Mouse (Mus musculus): ENCODE measurements around the gene Olfr553. TPM values are rescaled to one million over a fixed set of nuclear protein-coding genes. Genes with fewer than 3 reads are reported as not detected.
"Not testable (repeated sequence)": the region's sequence is repeated elsewhere in the genome, so short reads cannot be mapped to it uniquely, and the experiment has no call there.

The Olfr553 gene
- not detected in 2 replicates for polyA plus RNA-seq (2016; fragmentation: Nextera tagmentation; extraction: Ambion mirVana)

GRCm38 (mm10) chr7:102618118-102618517, at the start of gene Olfr553:
Gene Olfr553, minus strand, starts transcription at chr7:102618218.
- Histone ChIP-seq H3K4me3 (replicated peaks) (no peak within 1 kb of the TSS), H3K27ac (no peak within 1 kb of the TSS), H3K4me2 (no peak within 1 kb of the TSS), H3K4me1 (no peaks in the 10 kb centered on the region), H3K9ac (no peak within 1 kb of the TSS), H3K9me3 (no peaks in the 10 kb centered on the region), H3K27me3 (no peaks in the 10 kb centered on the region), H3K36me3 (replicated peaks) (no peaks in the 10 kb centered on the region)
- ATAC-seq (ENCODE audit: low FRiP score) = no peak

- no peaks in the 10 kb centered on the region for H3K36me3 ChIP-seq (replicated peaks)
- no peak for ATAC-seq (ENCODE audit: low FRiP score)
- no peaks in the 10 kb centered on the region for H3K4me1 ChIP-seq
- no peak overlapping the region for H3K27ac ChIP-seq
- no peaks in the 10 kb centered on the region for H3K9me3 ChIP-seq
- WGBS = 43% methylated on average over 2 of the region's 2 CpGs
- H3K4me3 ChIP-seq (replicated peaks) = no peak overlapping the region
- no peak overlapping the region for H3K4me2 ChIP-seq
- H3K9ac ChIP-seq = no peak overlapping the region
- H3K27me3 ChIP-seq = no peaks in the 10 kb centered on the region
Measured at GRCm38 (mm10) chr7:102665378-102665777, 47.4 kb upstream of the Olfr553 start.

- no peak for ATAC-seq (ENCODE audit: low FRiP score)
- no peak within 1 kb of the TSS for H3K4me3 ChIP-seq (replicated peaks)
- H3K36me3 ChIP-seq (replicated peaks) = no peaks in the 10 kb centered on the region
- H3K9ac ChIP-seq = no peak within 1 kb of the TSS
- H3K4me1 ChIP-seq = no peaks in the 10 kb centered on the region
- H3K27ac ChIP-seq = no peak within 1 kb of the TSS
- no peak within 1 kb of the TSS for H3K4me2 ChIP-seq
- 56% methylated on average over 3 of the region's 3 CpGs for WGBS
- H3K9me3 ChIP-seq = no peaks in the 10 kb centered on the region
- H3K27me3 ChIP-seq = no peaks in the 10 kb centered on the region
Measured at GRCm38 (mm10) chr7:102664599-102664998, 46.6 kb upstream of the Olfr553 start, which contains the start of gene Olfr556. Gene Olfr556, plus strand, starts transcription at chr7:102664899.

- H3K4me2 ChIP-seq = no peak within 1 kb of the TSS
- no peaks in the 10 kb centered on the region for H3K9me3 ChIP-seq
- no peak within 1 kb of the TSS for H3K4me3 ChIP-seq (replicated peaks)
- H3K4me1 ChIP-seq = no peaks in the 10 kb centered on the region
- WGBS = 82% methylated on average over 1 of the region's 1 CpGs
- H3K9ac ChIP-seq = no peak within 1 kb of the TSS
- no peaks in the 10 kb centered on the region for H3K36me3 ChIP-seq (replicated peaks)
- no peak within 1 kb of the TSS for H3K27ac ChIP-seq
- no peaks in the 10 kb centered on the region for H3K27me3 ChIP-seq
- ATAC-seq (ENCODE audit: low FRiP score) = no peak
Measured at GRCm38 (mm10) chr7:102658523-102658922, 40.5 kb upstream of the Olfr553 start, which contains the start of gene Olfr555. Gene Olfr555, plus strand, starts transcription at chr7:102658823.

- not testable (repeated sequence) for ATAC-seq (ENCODE audit: low FRiP score); H3K4me3 ChIP-seq (replicated peaks); H3K27me3 ChIP-seq; H3K27ac ChIP-seq; H3K36me3 ChIP-seq (replicated peaks); H3K9ac ChIP-seq; H3K4me2 ChIP-seq; H3K9me3 ChIP-seq; H3K4me1 ChIP-seq
- 90% methylated on average over 4 of the region's 4 CpGs for WGBS
Measured at GRCm38 (mm10) chr7:102644945-102645344, 26.9 kb upstream of the Olfr553 start.

- no peak within 1 kb of the TSS for H3K9ac ChIP-seq
- H3K4me2 ChIP-seq = no peak within 1 kb of the TSS
- H3K27me3 ChIP-seq = no peaks in the 10 kb centered on the region
- H3K4me1 ChIP-seq = no peaks in the 10 kb centered on the region
- H3K27ac ChIP-seq = no peak within 1 kb of the TSS
- 78% methylated on average over 1 of the region's 1 CpGs for WGBS
- no peaks in the 10 kb centered on the region for H3K9me3 ChIP-seq
- no peaks in the 10 kb centered on the region for H3K36me3 ChIP-seq (replicated peaks)
- H3K4me3 ChIP-seq (replicated peaks) = no peak within 1 kb of the TSS
- no peak for ATAC-seq (ENCODE audit: low FRiP score)
Measured at GRCm38 (mm10) chr7:102638132-102638531, 20.1 kb upstream of the Olfr553 start, which contains the start of gene Olfr554. Gene Olfr554, plus strand, starts transcription at chr7:102638432.

- Histone ChIP-seq H3K27me3 (no peaks in the 10 kb centered on the region), H3K4me3 (replicated peaks) (no peak overlapping the region), H3K4me1 (no peaks in the 10 kb centered on the region), H3K27ac (no peak overlapping the region), H3K9me3 (no peaks in the 10 kb centered on the region), H3K36me3 (replicated peaks) (no peaks in the 10 kb centered on the region), H3K4me2 (no peak overlapping the region), H3K9ac (no peak overlapping the region)
- no peak for ATAC-seq (ENCODE audit: low FRiP score)
- WGBS = 40% methylated on average over 3 of the region's 3 CpGs
Measured at GRCm38 (mm10) chr7:102636665-102637064, 18.6 kb upstream of the Olfr553 start.

GRCm38 (mm10) chr7:102620368-102620767, 2.4 kb upstream of the Olfr553 start:
- 85% methylated on average over 19 of the region's 19 CpGs for WGBS
- H3K9me3 ChIP-seq; H3K9ac ChIP-seq; ATAC-seq (ENCODE audit: low FRiP score); H3K36me3 ChIP-seq (replicated peaks); H3K27ac ChIP-seq; H3K4me1 ChIP-seq; H3K4me2 ChIP-seq; H3K4me3 ChIP-seq (replicated peaks); H3K27me3 ChIP-seq: not testable (repeated sequence)

GRCm38 (mm10) chr7:102619608-102620007, 1.6 kb upstream of the Olfr553 start:
- no peaks in the 10 kb centered on the region for H3K9me3 ChIP-seq

GRCm38 (mm10) chr7:102597378-102598031, 20.5 kb downstream of the Olfr553 start, which contains the start of gene Olfr552:
Gene Olfr552, plus strand, starts transcription at chr7:102597770.
- no peaks in the 10 kb centered on the region for H3K27me3 ChIP-seq
- H3K4me1 ChIP-seq = no peaks in the 10 kb centered on the region
- no peak within 1 kb of the TSS for H3K27ac ChIP-seq
- no peak within 1 kb of the TSS for H3K9ac ChIP-seq
- H3K9me3 ChIP-seq = no peaks in the 10 kb centered on the region
- H3K36me3 ChIP-seq (replicated peaks) = no peaks in the 10 kb centered on the region
- ATAC-seq (ENCODE audit: low FRiP score) = no peak
- WGBS = 75% methylated on average over 1 of the region's 1 CpGs
- H3K4me3 ChIP-seq (replicated peaks) = no peak within 1 kb of the TSS
- H3K4me2 ChIP-seq = no peak within 1 kb of the TSS

More at GRCm38 (mm10) chr7:102619608-102620007, 1.6 kb upstream of the Olfr553 start:
- no peak overlapping the region for H3K27ac ChIP-seq
- H3K4me1 ChIP-seq = no peaks in the 10 kb centered on the region
- no peaks in the 10 kb centered on the region for H3K36me3 ChIP-seq (replicated peaks)
- WGBS = 79% methylated on average over 5 of the region's 5 CpGs
- ATAC-seq (ENCODE audit: low FRiP score) = no peak
- H3K4me2 ChIP-seq = no peak overlapping the region
- H3K9ac ChIP-seq = no peak overlapping the region
- H3K4me3 ChIP-seq (replicated peaks) = no peak overlapping the region
- no peaks in the 10 kb centered on the region for H3K27me3 ChIP-seq

GRCm38 (mm10) chr7:102591786-102592185, 26.2 kb downstream of the Olfr553 start, which contains the start of gene Olfr551:
Gene Olfr551, minus strand, starts transcription at chr7:102591886.
- no peaks in the 10 kb centered on the region for H3K27me3 ChIP-seq
- WGBS = 98% methylated on average over 3 of the region's 3 CpGs
- no peak for ATAC-seq (ENCODE audit: low FRiP score)

GRCm38 (mm10) chr7:102575998-102576397, 42.0 kb downstream of the Olfr553 start:
- 44% methylated on average over 6 of the region's 6 CpGs for WGBS
- no peak for ATAC-seq (ENCODE audit: low FRiP score)
- no peak overlapping the region for H3K27ac ChIP-seq

More at GRCm38 (mm10) chr7:102591786-102592185, 26.2 kb downstream of the Olfr553 start, which contains the start of gene Olfr551:
- no peaks in the 10 kb centered on the region for H3K4me1 ChIP-seq
- H3K4me3 ChIP-seq (replicated peaks) = no peak within 1 kb of the TSS
- H3K36me3 ChIP-seq (replicated peaks) = no peaks in the 10 kb centered on the region
- H3K4me2 ChIP-seq = no peak within 1 kb of the TSS
- H3K9me3 ChIP-seq = no peaks in the 10 kb centered on the region
- H3K9ac ChIP-seq = no peak within 1 kb of the TSS
- H3K27ac ChIP-seq = no peak within 1 kb of the TSS

More at GRCm38 (mm10) chr7:102575998-102576397, 42.0 kb downstream of the Olfr553 start:
- no peak overlapping the region for H3K9ac ChIP-seq
- no peak overlapping the region for H3K4me3 ChIP-seq (replicated peaks)
- no peaks in the 10 kb centered on the region for H3K27me3 ChIP-seq
- H3K4me1 ChIP-seq = peaks cover 8% of the 10 kb centered on the region; the same call in 1 of the 2 replicates
- no peaks in the 10 kb centered on the region for H3K36me3 ChIP-seq (replicated peaks)
- no peaks in the 10 kb centered on the region for H3K9me3 ChIP-seq
- no peak overlapping the region for H3K4me2 ChIP-seq
